Mouse (Mus musculus) spleen, postnatal 10 days (tissue): ENCODE results near the gene Tas2r126.
A peak's percentile ranks its signal among the peaks of the same experiment; 100 is the strongest.
"Not testable (repeated sequence)": the region's sequence is repeated elsewhere in the genome, so short reads cannot be mapped to it uniquely, and the experiment has no call there.

Experiments
- DNase-seq, 2 experiments: peaks; one replicate each; pipeline ENCODE4 v3.0.0; 2021 to 2022; ENCODE audit warnings: low spot score in 2 of 2

Gene Tas2r126

GRCm38 (mm10) chr6:42434446-42434845, at the start of gene Tas2r126:
Tas2r126 (plus strand) TSS chr6:42434535.
- DNase-seq = no peak

DNA sequence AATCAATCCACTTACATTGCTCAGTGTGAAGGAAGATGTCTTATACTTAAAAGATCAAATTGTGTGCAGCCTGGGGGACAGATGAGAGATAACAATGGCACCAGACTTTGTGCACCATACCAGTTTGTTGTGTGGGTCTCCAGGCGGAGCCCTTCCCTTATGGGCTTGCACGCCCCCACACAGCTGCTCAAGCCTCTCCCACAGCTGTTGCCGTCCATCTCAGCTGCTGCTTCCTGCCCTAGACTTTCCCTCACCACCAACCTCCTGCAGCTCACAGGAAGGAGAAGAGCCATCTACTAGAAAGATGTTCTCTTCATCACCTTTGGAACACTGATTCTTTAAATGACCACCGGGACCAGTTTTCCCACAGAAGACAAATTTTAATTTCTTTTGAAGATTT, 48.7 kb upstream of the Tas2r126 start:
- no peak for DNase-seq

GRCm38 (mm10) chr6:42391796-42392330, 42.5 kb upstream of the Tas2r126 start:
- DNase-seq = no peak

DNA sequence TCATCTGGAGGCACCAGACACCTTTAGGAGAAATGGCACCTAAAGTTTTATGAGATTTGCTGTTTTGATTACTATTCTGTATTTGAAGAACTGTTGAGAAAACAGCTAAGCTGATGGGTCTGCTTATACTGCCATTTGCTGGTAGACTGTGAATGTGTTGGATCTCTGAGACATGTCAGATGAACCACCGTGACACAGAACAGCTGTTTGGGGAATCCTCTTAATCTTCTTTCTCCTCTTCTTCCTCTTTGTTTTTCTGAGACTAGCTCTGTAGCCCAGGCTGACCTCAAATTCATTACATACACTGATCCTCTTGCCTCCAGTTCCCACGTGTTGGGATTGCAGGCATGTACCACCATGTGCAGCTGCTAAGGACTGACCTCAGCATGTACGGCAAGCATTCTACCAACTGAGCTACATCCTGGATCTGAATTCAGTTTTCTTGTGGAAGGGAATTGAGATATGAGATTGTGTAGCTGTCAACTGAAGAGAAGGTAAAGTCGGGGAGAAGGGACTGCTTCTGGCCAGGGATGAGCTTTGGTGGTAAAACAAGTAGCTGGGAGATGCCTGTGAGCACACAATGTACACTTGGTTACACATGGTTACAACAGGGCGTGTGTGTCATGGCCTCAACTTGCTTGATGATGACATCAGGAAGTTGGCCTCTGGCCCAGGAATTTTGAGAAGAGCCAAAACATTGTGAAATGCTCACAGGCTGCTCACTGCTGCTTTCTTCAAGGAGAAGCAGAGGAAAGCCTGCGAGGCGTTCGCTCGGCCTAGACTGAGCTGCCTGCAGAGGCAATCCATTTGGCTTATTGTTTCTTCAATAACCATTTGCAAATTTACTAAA, 38.1 kb upstream of the Tas2r126 start:
- peak in 1 of 2 experiments; percentile 43 for DNase-seq

DNA sequence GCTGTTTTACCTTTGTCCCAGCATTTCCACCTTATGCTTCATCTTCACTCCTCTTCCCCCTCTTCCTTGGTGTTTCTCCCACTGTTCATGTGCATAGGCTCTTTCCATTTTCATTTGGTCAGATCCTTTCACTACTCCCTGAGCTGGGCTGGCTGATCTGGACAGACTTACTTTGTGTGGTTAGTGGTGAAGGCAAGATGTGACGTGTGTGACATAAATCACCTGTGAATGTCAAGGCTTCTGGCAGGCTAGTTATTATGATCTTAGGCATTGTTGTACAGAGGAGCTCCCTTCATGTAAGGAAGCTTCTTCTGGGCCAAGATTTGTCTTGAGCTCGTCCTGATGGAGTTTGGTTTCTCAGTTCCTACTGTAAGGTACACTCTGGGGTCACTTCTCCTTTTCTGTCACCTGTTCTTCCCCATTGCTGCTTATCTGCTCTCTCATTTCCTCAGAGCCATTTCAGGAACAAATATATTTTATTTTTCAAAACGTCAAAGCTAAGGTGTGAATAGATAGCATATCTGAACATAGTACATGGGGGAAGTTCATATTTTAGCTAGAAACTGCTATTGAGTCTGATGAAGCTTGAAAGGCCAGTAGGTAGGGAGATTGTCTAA, 37.2 kb upstream of the Tas2r126 start:
- no peak for DNase-seq

GRCm38 (mm10) chr6:42398285-42398684, 36.0 kb upstream of the Tas2r126 start:
- DNase-seq = no peak

DNA sequence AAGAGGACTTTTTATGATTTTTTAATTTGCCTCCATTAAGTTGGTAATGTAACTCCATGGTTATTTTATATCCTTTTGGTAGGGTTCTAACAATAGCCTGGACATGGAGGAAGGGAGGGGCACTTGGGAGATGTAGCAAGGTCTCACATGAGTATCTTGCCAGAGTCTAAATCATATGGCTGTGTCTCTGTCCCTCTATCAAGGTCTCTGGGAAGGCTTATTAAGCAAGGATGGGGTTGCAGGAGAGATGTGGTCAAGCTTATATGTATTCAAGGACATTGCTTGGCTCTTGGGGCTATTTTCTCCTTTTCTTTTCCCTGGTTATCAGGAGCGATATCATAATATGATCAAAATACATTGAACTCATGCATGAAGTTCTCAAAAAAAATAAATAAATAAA, 35.3 kb upstream of the Tas2r126 start:
- no peak for DNase-seq

DNA sequence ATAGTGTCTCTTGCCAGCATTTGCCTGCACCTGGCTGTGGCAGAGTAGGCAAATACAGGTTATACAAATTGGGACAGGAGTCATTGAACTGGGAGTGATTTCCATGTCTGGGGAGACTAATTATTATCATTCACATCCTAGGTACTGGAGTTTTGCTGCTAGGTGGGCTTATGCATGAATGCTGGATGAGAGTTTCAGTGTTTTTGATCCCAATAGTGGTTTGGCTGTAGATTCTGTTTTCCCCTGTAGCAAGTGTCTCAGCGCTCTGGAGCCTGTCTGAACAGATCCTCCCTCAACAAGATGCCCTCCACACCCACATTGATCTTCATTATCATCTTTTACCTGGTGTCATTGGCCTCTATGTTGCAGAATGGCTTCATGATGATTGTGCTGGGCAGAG, 34.4 kb upstream of the Tas2r126 start, which contains the start of gene Tas2r143:
Gene Tas2r143, plus strand, starts transcription at position 301 of the 400 bp plus-strand sequence.
- no peak for DNase-seq

DNA sequence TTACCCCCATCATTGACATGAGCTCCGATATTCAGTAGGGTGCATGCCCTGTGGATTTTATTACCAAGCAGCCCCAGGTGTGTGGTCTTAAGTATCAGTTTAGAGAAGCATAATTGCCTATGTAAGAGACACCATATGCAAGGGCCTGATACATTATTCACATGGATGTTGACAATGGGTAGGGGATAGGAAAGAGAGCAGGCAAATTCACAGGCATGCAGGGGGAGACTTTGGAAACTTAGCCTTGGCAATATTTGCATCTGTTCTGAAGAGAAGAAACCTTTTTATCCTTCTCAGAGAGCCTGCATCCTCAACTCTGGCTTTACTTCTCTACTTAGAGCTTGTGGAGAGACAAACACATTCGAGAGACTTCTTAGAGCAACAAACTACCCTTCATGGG, 29.2 kb upstream of the Tas2r126 start, which contains the start of gene Tas2r135:
Gene Tas2r135, plus strand, starts transcription at position 301 of the 400 bp plus-strand sequence.
- no peak for DNase-seq

DNA sequence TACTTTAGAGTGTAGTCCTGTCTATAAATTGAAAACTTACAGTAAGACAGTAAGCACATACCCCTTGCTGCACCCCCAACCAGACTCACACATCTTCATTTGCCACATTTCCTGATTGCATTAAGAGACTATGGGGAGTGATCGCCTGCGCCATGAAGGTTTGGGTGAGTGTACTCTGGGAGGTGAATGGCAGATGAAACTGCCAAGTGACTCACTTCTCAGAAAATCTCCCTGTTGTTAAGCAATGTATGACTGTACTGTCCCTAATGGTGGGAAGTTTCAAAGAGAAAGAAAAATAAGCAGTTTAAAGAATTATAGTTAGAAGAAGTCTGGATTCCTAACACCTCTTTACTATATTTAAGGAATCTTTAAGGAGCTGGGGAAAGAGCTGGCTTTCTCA, 14.9 kb upstream of the Tas2r126 start:
- DNase-seq = no peak

DNA sequence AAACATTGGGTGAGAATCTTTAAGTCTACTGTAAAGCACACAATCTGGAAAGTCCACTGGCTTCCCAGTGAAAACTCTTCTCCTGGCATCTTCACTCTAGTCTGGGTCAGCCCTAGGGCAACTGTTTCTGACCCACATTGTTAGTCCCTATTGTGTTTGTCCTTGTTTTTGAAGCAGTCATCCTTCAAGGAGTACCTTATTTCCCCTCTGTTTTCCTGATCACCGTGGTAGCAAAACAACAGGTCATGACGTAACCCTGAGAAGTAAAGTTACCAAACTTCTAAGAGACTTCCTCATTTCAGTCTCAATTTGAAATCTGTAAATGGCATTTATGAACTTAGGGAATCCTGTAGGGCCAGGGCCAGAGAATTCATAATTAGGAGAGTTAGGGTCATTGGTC, 12.9 kb upstream of the Tas2r126 start:
- no peak for DNase-seq

- DNase-seq = no peak
These were observed 9.9 kb upstream of the Tas2r126 start for GRCm38 (mm10) chr6:42424472-42424871.

- no peak for DNase-seq
These were observed 8.0 kb upstream of the Tas2r126 start for GRCm38 (mm10) chr6:42426337-42426736.

GRCm38 (mm10) chr6:42433554-42433953, 781 bp upstream of the Tas2r126 start:
- no peak for DNase-seq

DNA sequence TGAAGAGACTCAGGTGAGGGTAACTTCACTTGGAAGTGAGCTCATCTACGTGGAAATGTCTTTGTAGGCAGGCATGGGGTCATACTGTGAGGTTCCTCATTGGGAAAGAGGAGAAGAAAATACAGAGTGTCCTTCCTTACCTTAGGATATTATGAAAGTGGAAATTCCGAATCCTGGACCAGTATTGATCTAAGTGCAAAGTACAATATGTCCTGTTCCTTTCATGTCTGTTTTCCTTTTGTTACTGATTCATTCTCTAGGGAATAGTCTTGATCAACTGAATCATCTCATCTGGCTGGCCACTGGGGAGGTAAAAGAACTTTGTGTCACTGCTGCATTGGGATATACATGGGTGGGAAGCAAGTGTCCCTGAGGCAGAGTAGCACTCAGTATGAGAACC, 1.2 kb downstream of the Tas2r126 start:
- no peak for DNase-seq

GRCm38 (mm10) chr6:42441395-42441794, 7.1 kb downstream of the Tas2r126 start:
- DNase-seq = no peak

DNA sequence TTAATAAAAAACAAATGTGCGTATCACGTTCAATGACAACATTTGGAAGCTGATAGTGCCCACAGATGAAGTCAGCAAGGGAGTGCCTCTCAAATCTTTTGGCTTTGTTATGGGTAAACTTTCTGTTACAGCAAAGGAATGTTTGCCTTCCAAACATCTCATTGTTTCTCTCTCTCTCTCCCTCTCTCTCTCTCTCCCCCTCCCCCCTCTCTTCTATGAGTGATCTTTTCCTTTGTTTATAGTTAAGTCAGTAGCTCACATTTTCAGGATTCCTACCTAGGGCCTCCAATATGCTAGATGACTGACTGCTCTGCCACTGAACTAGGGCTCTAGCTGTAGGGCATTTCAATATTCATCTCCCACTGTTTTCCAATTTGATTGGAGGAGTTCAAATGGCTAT, 10.2 kb downstream of the Tas2r126 start:
- DNase-seq = no peak

DNA sequence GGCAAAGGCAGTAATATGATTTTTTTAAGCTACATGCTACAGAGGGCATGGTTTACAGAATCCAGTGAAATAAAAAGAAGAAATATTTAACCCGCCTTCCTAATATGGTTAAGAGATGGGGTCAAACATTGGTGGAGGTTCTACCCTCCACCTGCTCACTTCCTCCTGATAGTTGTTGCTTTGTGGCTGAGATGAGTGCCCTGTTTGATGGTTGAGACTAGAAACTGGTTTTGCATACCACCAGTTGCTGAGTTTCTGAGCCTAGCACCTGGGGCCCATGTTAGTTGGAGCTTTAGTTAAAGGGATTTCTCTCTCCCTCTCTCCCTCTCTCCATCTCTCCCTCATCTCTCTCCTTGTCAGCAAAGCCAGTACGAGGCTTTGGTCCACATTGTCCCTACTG, 13.0 kb downstream of the Tas2r126 start:
- no peak for DNase-seq

DNA sequence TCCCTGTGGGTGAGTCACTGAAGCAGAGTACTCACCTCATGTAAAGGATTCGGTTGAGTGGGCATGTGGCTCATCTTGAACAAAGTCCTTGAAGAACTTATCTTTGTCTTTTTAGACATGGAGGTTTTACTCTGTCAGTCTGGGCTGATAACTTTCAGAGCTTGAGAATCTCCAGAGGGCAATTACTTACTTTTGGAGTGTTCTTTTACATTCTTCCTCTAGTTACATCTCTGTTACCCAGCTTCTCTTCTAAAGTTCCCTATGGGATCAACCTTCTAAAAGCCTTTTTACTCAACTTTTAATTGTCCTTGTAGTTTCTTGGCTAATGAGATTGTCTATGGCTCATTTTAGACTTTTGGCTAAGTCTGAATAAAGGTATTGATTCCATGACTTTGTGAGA, 30.8 kb downstream of the Tas2r126 start, which contains the start of gene Olfr458:
Gene Olfr458, minus strand, starts transcription at position 101 of the 400 bp plus-strand sequence.
- no peak for DNase-seq

DNA sequence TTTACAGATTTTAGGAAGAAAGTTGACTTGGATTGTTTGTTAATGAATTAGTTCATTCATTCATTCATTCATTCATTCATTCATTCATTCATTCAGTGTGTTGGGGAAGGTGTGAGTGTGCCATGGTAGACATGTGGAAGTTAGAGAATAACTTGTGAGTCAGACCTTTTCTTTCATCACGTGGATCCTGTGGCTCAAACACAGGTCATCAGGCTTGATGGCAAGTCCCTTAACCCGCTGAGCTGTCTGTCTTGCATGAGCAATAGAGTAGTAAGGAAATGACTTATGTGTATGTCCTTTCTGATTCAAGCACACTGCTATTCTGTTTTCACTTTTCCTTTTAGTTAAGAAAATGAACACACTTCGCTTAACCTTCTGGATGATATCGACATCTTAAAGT, 36.2 kb downstream of the Tas2r126 start:
- DNase-seq = no peak

DNA sequence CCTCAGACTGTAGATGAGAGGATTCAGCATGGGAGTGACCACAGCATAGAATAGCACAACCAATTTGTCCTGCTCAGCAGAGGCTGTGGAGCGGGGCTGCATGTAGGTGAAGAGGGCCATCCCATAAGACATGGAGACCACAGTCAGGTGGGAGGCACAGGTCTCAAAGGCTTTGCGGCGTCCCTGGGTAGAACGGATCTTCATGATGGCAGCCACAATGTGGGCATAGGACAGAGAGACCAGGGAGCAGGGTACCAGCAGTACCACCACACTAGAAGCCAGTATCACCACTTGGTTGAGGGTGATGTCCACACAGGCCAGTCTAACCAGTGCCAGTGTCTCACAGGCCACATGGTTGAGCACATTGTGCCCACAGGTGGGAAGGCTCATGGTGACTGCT, 37.0 kb downstream of the Tas2r126 start:
- DNase-seq = not testable (repeated sequence)

DNA sequence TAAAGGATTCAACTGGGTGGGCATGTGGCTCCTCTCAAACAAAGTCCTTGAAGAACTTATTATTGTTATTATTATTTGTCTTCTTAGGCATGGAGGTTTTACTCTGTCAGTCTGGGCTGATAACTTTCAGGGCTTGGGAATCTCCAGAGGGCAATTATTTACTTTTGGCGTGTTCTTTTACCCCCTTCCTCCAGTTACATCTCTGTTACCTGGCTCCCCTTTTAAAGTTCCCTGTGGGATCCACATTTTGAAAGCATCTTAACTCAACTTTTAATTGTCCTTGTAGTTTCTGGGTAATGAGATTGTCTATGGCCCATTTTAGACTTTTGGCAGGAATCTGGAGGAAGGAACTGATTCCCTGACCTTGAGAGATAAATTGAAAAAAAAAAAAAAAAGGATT, 41.9 kb downstream of the Tas2r126 start, which contains the start of gene Olfr457:
Gene Olfr457, minus strand, starts transcription at position 101 of the 400 bp plus-strand sequence.
- no peak for DNase-seq

DNA sequence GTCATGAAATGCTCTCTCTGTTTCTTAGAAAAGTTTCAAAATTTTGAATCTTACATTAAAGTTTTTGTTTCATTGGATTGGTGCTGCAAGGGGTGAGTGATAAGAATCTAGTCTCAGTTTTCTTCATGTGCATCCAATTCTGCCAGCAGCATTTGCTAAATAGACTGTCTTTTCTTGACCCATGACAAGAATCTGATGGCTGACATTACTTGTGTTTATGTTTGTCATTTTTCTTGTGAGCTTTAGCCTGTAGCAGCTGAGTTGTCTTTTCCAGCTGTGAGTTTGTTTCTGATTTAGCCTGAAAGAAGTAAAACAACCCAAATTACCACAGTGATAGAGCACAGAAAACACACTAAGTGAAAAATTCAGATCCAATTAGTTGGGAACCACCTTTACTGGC, 50.3 kb downstream of the Tas2r126 start:
- DNase-seq = no peak
